Mouse (Mus musculus) heart, embryonic 12.5 days (tissue): ENCODE data around the gene 1110008P14Rik. TPM values are rescaled to one million over a fixed set of nuclear protein-coding genes. Genes with fewer than 3 reads are reported as not detected.
"Not testable (repeated sequence)": the region's sequence is repeated elsewhere in the genome, so short reads cannot be mapped to it uniquely, and the experiment has no call there.

ENCODE experiments used
- ATAC-seq: fragments of 200-750 bp; cut with Nextera tagmentation; 2 replicates; pipeline ENCODE4 v1.8.0; 2017; ENCODE audit warnings: moderate TSS enrichment, moderate library complexity; ENCODE audit not compliant: insufficient number of reproducible peaks, low FRiP score
- H3K27ac ChIP-seq: fragments of 300-500 bp; sonication (generic); 2 replicates; pipeline ENCODE4 v1.5.1; 2016; ENCODE audit warnings: mild to moderate bottlenecking, moderate library complexity; ENCODE audit not compliant: poor library complexity, severe bottlenecking
- H3K27me3 ChIP-seq: fragments of 300-500 bp; sonication (generic); replicated peaks from 2 replicates; pipeline ENCODE4 v1.6.1; 2016; ENCODE audit warnings: mild to moderate bottlenecking, moderate library complexity
- H3K36me3 ChIP-seq: fragments of 300-500 bp; sonication (generic); 2 replicates; pipeline ENCODE4 v1.6.1; 2016; ENCODE audit warnings: mild to moderate bottlenecking, moderate library complexity
- H3K4me1 ChIP-seq: fragments of 300-500 bp; sonication (generic); replicated peaks from 2 replicates; pipeline ENCODE4 v1.6.1; 2016; ENCODE audit warnings: mild to moderate bottlenecking
- H3K4me2 ChIP-seq: fragments of 300-500 bp; sonication (generic); 2 replicates; pipeline ENCODE4 v1.6.1; 2016; ENCODE audit warnings: mild to moderate bottlenecking, moderate library complexity
- H3K4me3 ChIP-seq: fragments of 300-500 bp; sonication (generic); 2 replicates; pipeline ENCODE4 v1.5.1; 2016; ENCODE audit warnings: mild to moderate bottlenecking
- H3K9ac ChIP-seq: fragments of 300-500 bp; sonication (generic); 2 replicates; pipeline ENCODE4 v1.6.1; 2016; ENCODE audit warnings: mild to moderate bottlenecking, moderate library complexity
- H3K9me3 ChIP-seq: fragments of 300-500 bp; sonication (generic); replicated peaks from 2 replicates; pipeline ENCODE4 v1.6.1; 2016; ENCODE audit warnings: mild to moderate bottlenecking, moderate library complexity
- WGBS: fragments of 180-500 bp; shearing (Covaris S2); methylation state at CpG from one replicate; pipeline ENCODE4 v1.1.7; 2016; 5-methylcytosine and 5-hydroxymethylcytosine counted together
- polyA plus RNA-seq: library from polyadenylated mRNA; unstranded; fragments of >200 nt; fragmentation: Nextera tagmentation; extraction: Ambion mirVana; gene quantifications from 2 replicates; pipeline ENCODE4 v1.2.1, GENCODE M21; 2016

1110008P14Rik gene
- polyA plus RNA-seq, 1 experiment from 2014 or later = 48.2 TPM

DNA sequence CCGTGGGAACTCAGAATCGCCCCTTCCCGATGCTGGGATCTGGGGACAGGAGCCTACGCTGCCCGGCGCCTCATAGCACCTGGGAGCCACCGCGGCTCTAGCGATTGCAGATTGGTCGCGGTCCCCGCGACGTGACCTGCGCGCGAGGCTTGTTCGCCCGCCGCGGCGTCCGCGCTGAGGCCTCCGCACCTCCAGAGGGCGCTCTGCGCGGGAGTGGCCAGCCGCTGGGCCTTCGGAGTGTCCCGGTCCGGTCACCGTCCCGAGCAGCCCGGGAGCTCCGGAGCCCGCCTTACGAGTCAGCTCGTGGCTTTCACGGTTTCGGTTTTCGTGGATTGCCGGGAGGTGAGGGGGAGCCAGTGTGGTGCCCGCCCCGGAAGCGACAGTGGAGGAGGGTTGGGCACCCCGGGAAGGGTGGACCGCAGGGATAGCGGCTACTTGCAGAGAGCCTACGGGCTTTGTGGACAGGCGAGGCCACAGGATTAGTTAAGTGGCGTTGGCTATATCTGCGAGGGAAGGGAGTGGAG, 18.9 kb downstream of the 1110008P14Rik start:
- Histone ChIP-seq H3K4me2 (peak overlapping the region; percentile 90), H3K9ac (peak overlapping the region; percentile 76), H3K9me3 (no peaks in the 10 kb centered on the region), H3K4me1 (peaks cover 28% of the 10 kb centered on the region), H3K27ac (peak overlapping the region; percentile 87), H3K4me3 (peak overlapping the region; percentile 83), H3K27me3 (0 out of 2 replicates have a peak, but pooled peaks cover 3% of the 10 kb centered on the region), H3K36me3 (peaks cover 35% of the 10 kb centered on the region)
- WGBS = under 1% methylated on average over 52 of the region's 53 CpGs
- peak; percentile 84 for ATAC-seq

DNA sequence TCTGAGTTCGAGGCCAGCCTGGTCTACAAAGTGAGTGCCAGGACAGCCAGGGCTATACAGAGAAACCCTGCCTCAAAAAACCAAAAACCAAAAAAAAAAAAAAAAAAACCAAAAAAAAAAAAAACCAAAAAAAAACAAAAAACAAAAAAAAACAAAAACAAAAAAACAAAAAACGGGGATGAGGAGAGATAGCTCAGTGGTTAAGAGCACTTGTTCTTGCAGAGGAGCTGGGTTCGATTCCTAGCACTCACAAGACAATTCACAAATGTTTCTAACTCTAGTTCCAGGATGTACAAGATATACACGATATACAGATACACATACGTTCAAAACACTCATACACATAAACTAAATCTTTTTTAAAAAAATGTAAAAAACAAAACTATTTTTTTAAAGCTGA, 19.5 kb downstream of the 1110008P14Rik start:
- not testable (repeated sequence) for H3K27me3 ChIP-seq

DNA sequence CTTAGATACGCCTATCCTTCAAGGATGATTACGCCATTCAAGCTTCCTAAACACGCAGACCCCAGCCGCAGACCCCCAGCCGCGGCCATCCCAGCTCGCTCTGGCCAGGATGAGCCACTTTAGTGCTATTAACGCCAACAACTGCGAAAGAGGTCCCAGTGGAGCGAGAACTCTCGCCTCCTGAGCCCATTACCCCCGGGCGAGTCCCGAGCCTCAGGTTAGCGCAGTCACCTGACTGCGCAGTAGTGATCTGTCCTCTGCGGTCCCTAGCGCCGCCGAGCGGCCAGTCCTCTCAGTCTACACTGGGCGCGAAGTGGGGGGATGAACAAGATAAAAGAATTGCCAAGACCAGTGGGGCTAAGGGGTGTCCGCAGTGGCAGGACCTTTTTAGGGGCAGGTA, 20.3 kb downstream of the 1110008P14Rik start:
- Histone ChIP-seq H3K4me2 (peak overlapping the region; percentile 88), H3K27ac (no peak overlapping the region), H3K27me3 (0 out of 2 replicates have a peak, but pooled peaks cover 3% of the 10 kb centered on the region), H3K4me3 (peak overlapping the region; percentile 49), H3K9ac (peak overlapping the region; percentile 63), H3K9me3 (no peaks in the 10 kb centered on the region), H3K36me3 (peaks cover 22% of the 10 kb centered on the region), H3K4me1 (peaks cover 28% of the 10 kb centered on the region)
- peak; percentile 78 for ATAC-seq
- WGBS = under 1% methylated on average over 24 of the region's 24 CpGs

More for the DNA sequence above, 19.5 kb downstream of the 1110008P14Rik start:
- peak overlapping the region; percentile 76 for H3K9ac ChIP-seq
- 40% methylated on average over 5 of the region's 5 CpGs for WGBS
- H3K9me3 ChIP-seq, ATAC-seq: not testable (repeated sequence)
- peaks cover 28% of the 10 kb centered on the region for H3K4me1 ChIP-seq
- peak overlapping the region; percentile 90 for H3K4me2 ChIP-seq
- peak overlapping the region; percentile 83 for H3K4me3 ChIP-seq
- H3K27ac ChIP-seq = 0 out of 2 replicates have a peak overlapping the region, but pooled peaks have one; percentile 87
- peaks cover 31% of the 10 kb centered on the region for H3K36me3 ChIP-seq

DNA sequence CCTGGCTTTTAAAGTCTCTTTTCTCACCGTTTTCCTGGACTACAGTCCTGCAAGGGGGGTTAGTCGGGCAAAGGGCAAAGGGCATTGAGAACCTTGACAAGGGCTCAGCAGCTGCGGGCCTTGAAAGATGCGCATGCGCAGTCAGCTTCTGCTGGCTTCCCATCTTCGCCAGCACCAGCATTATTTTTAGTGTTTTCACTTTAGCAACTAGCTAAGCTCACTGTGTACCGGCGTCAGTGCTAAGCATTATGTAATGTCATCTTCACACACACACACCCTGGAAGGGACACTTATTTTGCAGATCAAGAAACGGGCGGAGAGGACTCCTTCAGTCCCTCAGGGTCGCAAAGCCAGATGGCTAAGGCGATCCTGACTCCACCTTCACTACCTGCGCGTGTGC, 21.0 kb downstream of the 1110008P14Rik start:
- peaks cover 28% of the 10 kb centered on the region for H3K4me1 ChIP-seq
- peaks cover 16% of the 10 kb centered on the region for H3K36me3 ChIP-seq
- H3K4me3 ChIP-seq = peak overlapping the region; percentile 49
- WGBS = 6% methylated on average over 14 of the region's 14 CpGs
- no peak overlapping the region for H3K27ac ChIP-seq
- peak overlapping the region; percentile 63; the same call in 1 of the 2 replicates for H3K9ac ChIP-seq
- peak overlapping the region; percentile 88 for H3K4me2 ChIP-seq
- H3K27me3 ChIP-seq = 0 out of 2 replicates have a peak, but pooled peaks cover 3% of the 10 kb centered on the region
- H3K9me3 ChIP-seq = no peaks in the 10 kb centered on the region
- no peak for ATAC-seq

DNA sequence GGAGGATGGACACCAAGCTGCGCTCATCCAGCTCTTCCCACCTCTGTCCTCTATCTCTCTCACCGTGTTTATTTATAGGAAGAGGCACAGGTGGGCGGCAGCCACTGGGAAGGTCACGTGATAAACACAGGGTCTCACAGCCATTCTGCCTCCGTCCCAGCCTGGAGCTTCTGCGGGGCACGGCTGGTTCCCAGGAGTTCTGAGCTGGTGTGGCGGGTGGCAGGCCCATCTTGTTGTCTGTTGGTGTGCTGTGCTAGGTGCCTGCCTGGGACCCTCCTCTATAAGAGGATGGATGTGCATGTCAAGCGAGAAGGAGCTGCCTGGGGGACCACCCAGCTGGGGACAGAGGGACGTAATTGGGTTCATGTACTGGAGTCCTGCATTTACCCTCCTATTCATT, 23.4 kb downstream of the 1110008P14Rik start:
- H3K27ac ChIP-seq = no peak overlapping the region
- H3K4me3 ChIP-seq = no peak overlapping the region
- ATAC-seq = no peak
- WGBS = 48% methylated on average over 10 of the region's 10 CpGs
- H3K4me1 ChIP-seq = peaks cover 33% of the 10 kb centered on the region
- H3K27me3 ChIP-seq = 0 out of 2 replicates have a peak, but pooled peaks cover 3% of the 10 kb centered on the region
- no peak overlapping the region for H3K9ac ChIP-seq
- H3K9me3 ChIP-seq = no peaks in the 10 kb centered on the region
- no peaks in the 10 kb centered on the region for H3K36me3 ChIP-seq
- H3K4me2 ChIP-seq = no peak overlapping the region

DNA sequence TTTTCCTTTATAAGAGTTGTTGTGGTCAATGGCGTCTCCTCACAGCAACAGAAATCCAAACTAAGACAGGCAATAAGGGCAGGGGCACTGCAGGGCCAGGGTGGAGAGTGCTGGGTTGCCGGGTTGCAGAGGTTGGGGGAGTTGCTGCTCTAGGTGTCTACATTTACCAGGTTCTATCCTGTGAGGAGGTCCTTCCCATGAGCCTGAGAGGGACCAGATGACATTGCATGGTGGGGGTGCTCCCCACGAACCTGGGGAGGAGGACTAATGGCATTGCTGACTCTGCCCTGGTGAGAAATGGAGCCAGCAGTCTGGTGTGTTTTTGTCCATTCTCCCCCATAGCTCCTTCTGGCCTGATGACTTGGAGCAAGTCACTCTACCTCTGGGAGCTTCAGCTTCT, 24.0 kb downstream of the 1110008P14Rik start:
- H3K9me3 ChIP-seq = no peaks in the 10 kb centered on the region
- H3K27ac ChIP-seq = no peak overlapping the region
- H3K36me3 ChIP-seq = no peaks in the 10 kb centered on the region
- 68% methylated on average over 3 of the region's 3 CpGs for WGBS
- H3K4me3 ChIP-seq = no peak overlapping the region
- peaks cover 36% of the 10 kb centered on the region for H3K4me1 ChIP-seq
- no peak for ATAC-seq
- no peak overlapping the region for H3K9ac ChIP-seq
- H3K4me2 ChIP-seq = no peak overlapping the region
- H3K27me3 ChIP-seq = 0 out of 2 replicates have a peak, but pooled peaks cover 3% of the 10 kb centered on the region

DNA sequence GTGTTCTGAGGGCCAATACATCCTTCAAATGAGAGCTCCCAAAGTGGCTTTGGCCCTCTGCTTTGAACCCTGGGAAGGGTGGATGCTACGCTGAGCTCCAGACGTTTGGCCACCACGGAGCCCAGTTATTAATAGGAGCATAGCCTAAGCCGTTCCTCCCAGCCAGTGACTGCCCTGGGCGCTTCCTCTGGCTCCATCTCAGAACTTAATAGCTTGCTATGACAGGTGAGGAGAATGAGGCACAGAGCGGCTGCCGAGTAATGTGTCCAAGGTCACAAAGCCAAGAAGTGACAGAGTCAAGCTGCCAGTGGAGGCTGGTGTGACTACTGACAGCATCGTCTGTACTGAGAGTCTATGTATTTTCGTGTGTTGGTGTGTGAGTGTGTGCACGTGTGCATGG, 25.5 kb downstream of the 1110008P14Rik start:
- H3K4me1 ChIP-seq = peaks cover 42% of the 10 kb centered on the region
- no peak for ATAC-seq

DNA sequence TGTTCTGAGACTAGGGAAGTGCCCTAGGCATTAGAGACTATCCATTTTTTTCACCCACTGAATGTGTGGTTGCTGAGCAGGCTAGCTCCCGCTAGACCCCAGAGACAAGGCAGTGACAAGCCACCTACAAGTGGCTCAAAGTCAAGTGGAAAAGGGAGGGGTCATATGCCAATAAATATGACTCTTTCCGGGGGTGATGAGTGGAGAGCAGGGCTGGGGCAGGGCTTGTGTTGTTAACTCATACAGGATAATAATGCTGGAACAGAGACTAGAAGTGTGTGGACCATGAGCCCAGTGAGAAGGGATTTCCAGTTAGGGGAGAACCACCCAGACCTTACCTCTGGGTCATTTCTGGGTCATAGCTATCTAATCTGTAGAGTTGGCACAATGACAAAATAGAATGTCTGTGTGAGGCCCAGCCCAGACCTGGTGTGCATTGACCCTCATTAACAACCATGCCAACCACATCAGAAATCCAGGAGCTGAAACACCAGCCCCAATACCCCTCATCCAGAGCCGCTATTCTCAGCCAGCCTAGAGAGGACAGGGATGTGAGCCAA, 27.3 kb downstream of the 1110008P14Rik start:
- no peak overlapping the region for H3K4me2 ChIP-seq
- H3K4me3 ChIP-seq = no peak overlapping the region
- no peaks in the 10 kb centered on the region for H3K36me3 ChIP-seq
- 66% methylated on average over 3 of the region's 3 CpGs for WGBS
- no peak for ATAC-seq
- H3K27ac ChIP-seq = no peak overlapping the region
- no peak overlapping the region for H3K9ac ChIP-seq
- peaks cover 34% of the 10 kb centered on the region for H3K27me3 ChIP-seq
- peaks cover 38% of the 10 kb centered on the region for H3K4me1 ChIP-seq
- no peaks in the 10 kb centered on the region for H3K9me3 ChIP-seq

More for the DNA sequence above, 25.5 kb downstream of the 1110008P14Rik start:
- no peak overlapping the region for H3K27ac ChIP-seq
- WGBS = 65% methylated on average over 10 of the region's 10 CpGs
- no peaks in the 10 kb centered on the region for H3K36me3 ChIP-seq
- H3K27me3 ChIP-seq = peaks cover 17% of the 10 kb centered on the region
- H3K9ac ChIP-seq = no peak overlapping the region
- no peak overlapping the region for H3K4me2 ChIP-seq
- no peak overlapping the region for H3K4me3 ChIP-seq
- H3K9me3 ChIP-seq = no peaks in the 10 kb centered on the region

DNA sequence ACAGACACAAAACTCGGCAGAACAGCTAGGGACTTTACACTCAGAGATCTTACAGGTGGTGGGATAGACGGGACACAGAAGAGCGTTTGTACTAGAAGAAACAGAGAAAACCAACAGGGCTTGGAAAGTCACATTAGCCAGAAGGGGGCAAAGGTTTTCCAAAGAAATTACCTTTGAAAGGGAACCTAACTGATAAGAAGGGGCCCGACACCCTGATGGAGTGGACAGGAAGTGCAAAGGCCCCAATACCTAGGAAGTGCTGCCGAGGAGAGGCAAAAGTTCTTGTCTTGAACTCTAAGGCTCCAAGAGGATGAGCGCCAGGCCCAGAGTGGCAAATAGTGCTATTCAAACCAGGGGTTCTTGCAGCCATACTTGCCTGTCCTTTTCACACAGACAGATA, 27.9 kb downstream of the 1110008P14Rik start:
- ATAC-seq = no peak
- peaks cover 38% of the 10 kb centered on the region for H3K4me1 ChIP-seq
- 56% methylated on average over 6 of the region's 6 CpGs for WGBS
- no peak overlapping the region for H3K4me3 ChIP-seq
- no peak overlapping the region for H3K4me2 ChIP-seq
- peaks cover 40% of the 10 kb centered on the region for H3K27me3 ChIP-seq
- H3K27ac ChIP-seq = no peak overlapping the region
- H3K9me3 ChIP-seq = no peaks in the 10 kb centered on the region
- no peak overlapping the region for H3K9ac ChIP-seq
- no peaks in the 10 kb centered on the region for H3K36me3 ChIP-seq

DNA sequence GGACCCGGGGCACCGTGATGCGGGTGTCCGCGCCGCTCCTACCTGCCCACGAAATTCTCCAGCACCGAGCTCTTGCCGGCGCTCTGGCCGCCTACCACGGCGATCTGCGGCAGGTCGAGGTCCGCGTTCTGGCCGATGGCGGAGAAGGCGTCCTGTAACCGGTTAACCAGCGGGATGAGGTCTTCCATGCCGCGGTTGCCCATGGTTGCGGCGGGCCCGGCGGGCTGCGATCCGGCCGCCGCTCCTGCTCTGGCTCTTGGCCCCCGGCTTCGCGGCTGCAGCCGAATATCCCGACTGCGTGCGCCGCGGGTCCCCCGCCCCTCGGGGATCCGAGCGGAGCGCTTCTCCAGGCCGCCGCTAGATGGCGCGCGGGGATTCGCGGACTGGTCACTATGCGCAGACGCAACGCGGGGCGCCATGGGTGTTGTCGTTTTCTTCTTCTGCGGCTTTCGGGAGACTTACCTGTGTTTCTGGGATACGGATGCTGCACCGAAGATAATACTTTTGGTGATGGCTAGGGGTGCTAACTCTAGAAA, 28.7 kb downstream of the 1110008P14Rik start, which contains the start of gene Dnm1:
Dnm1 (minus strand) TSS at position 332 of the 536 bp plus-strand sequence.
- Histone ChIP-seq H3K27ac (peak within 1 kb of the TSS; percentile 44; the same call in 1 of the 2 replicates), H3K9me3 (no peaks in the 10 kb centered on the region), H3K4me3 (peak within 1 kb of the TSS; percentile 58), H3K4me2 (peak within 1 kb of the TSS; percentile 91), H3K9ac (peak within 1 kb of the TSS; percentile 76), H3K27me3 (peaks cover 38% of the 10 kb centered on the region), H3K4me1 (peaks cover 33% of the 10 kb centered on the region), H3K36me3 (no peaks in the 10 kb centered on the region)
- WGBS = under 1% methylated on average over 63 of the region's 63 CpGs
- ATAC-seq = peak; percentile 71
